Mouse (Mus musculus) ES-E14 (cell line): ENCODE results near the gene Tecr. TPM values are rescaled to one million over a fixed set of nuclear protein-coding genes. Genes with fewer than 3 reads are reported as not detected.

Source experiments
- DNase-seq: peaks from one replicate; pipeline ENCODE4 v3.0.0-alpha.2; 2013; ENCODE audit warnings: low read depth, low spot score
- H3K27ac ChIP-seq: 2 replicates; pipeline ENCODE4 v1.5.1; 2012; ENCODE audit warnings: low read depth, mild to moderate bottlenecking, low read length, moderate library complexity, mixed read lengths; ENCODE audit not compliant: poor library complexity, insufficient read depth, severe bottlenecking
- H3K36me3 ChIP-seq: 2 replicates; pipeline ENCODE4 v1.6.1; 2012; ENCODE audit warnings: mild to moderate bottlenecking, low read length, moderate library complexity, mixed read lengths; ENCODE audit not compliant: control insufficient read depth, poor library complexity, insufficient read depth, severe bottlenecking
- H3K4me1 ChIP-seq, 2 experiments: fragments of 150-350 bp in 1 of 2; sonication (generic) in 1 of 2; 2 replicates each; pipeline ENCODE4 v1.6.1; 2012; ENCODE audit warnings: low read length in 2 of 2, mild to moderate bottlenecking in 1 of 2, mixed read lengths in 1 of 2; ENCODE audit not compliant: control insufficient read depth in 2 of 2, insufficient read depth in 2 of 2, poor library complexity in 1 of 2
- H3K4me3 ChIP-seq, 2 experiments: fragments of 150-350 bp in 1 of 2; sonication (generic) in 1 of 2; 2 replicates each; pipeline ENCODE4 v1.5.1; 2012; ENCODE audit warnings: low read length in 2 of 2, low read depth in 1 of 2, mild to moderate bottlenecking in 1 of 2, mixed read lengths in 1 of 2; ENCODE audit not compliant: insufficient read depth in 1 of 2, poor library complexity in 1 of 2, severe bottlenecking in 1 of 2
- H3K9ac ChIP-seq: 2 replicates; pipeline ENCODE4 v1.6.1; 2012; ENCODE audit warnings: low read depth, mild to moderate bottlenecking, low read length, mixed read lengths; ENCODE audit not compliant: poor library complexity, insufficient read depth, severe bottlenecking
- H3K9me3 ChIP-seq: fragments of 150-350 bp; sonication (generic); 2 replicates; pipeline ENCODE4 v1.6.1; 2012; ENCODE audit warnings: low read depth, mild to moderate bottlenecking, low read length; ENCODE audit not compliant: control insufficient read depth, insufficient read depth
- CHD2 ChIP-seq: IDR thresholded peaks from 2 replicates; pipeline ENCODE4 v1.6.1; 2014; ENCODE audit warnings: mild to moderate bottlenecking, low read depth, low read length, inconsistent platforms
- HCFC1 ChIP-seq: IDR thresholded peaks from 2 replicates; pipeline ENCODE4 v1.6.1; 2012; ENCODE audit warnings: low read length, inconsistent platforms, borderline replicate concordance; ENCODE audit not compliant: insufficient read depth
- MAFK ChIP-seq: IDR thresholded peaks from 2 replicates; pipeline ENCODE4 v1.6.1; 2014; ENCODE audit warnings: mild to moderate bottlenecking, low read depth, low read length, inconsistent platforms; ENCODE audit not compliant: insufficient read depth
- ZC3H11A ChIP-seq: IDR thresholded peaks from 2 replicates; pipeline ENCODE4 v1.6.1; 2012; ENCODE audit warnings: low read depth, mild to moderate bottlenecking, inconsistent platforms, low read length, borderline replicate concordance
- ZNF384 ChIP-seq: IDR thresholded peaks from 2 replicates; pipeline ENCODE4 v1.6.1; 2012; ENCODE audit warnings: low read depth, low read length, inconsistent platforms
- in situ Hi-C, 2 experiments: fragments of 600-800 bp; cut with MboI; formaldehyde crosslinking; loops; one replicate each; pipeline ENCODE4 v1.15.1; 2025; ENCODE audit warnings: low sequenced_read_pairs in 2 of 2, inconsistent platforms in 1 of 2; ENCODE audit not compliant: unreplicated experiment in 2 of 2
- total RNA-seq: library from RNA; depleted of rRNA; stranded (reverse); fragments of 300-350 nt; gene quantifications from 2 replicates; pipeline ENCODE4 v1.2.3, GENCODE M21; 2012

The Tecr gene
- total RNA-seq, 1 experiment = 246 TPM

GRCm38 (mm10) chr8:83621691-83622388, 14.1 kb upstream of the Tecr start:
- Histone ChIP-seq H3K4me3 (peak overlapping the region; percentile 45 to 63; a peak in 3 of 4 replicates), H3K27ac (no peak overlapping the region), H3K4me1 (peaks cover 0 to 2% of the 10 kb centered on the region in 2 experiments; a peak in 1 of 4 replicates), H3K9me3 (no peaks in the 10 kb centered on the region), H3K36me3 (no peaks in the 10 kb centered on the region), H3K9ac (peak overlapping the region; percentile 44; the same call in 1 of the 2 replicates)
- in situ Hi-C loops = no loop called here
- no peak for DNase-seq
- no peak for TF ChIP-seq HCFC1
- no peak for TF ChIP-seq CHD2
- no peak for TF ChIP-seq ZC3H11A
- TF ChIP-seq ZNF384 = no peak
- TF ChIP-seq MAFK = no peak

GRCm38 (mm10) chr8:83619568-83620285, 12.0 kb upstream of the Tecr start:
- TF ChIP-seq HCFC1 (no peak), CHD2 (no peak), MAFK (no peak), ZC3H11A (no peak), ZNF384 (no peak)
- Histone ChIP-seq H3K27ac (no peak overlapping the region), H3K4me3 (no peak overlapping the region), H3K9ac (no peak overlapping the region), H3K36me3 (no peaks in the 10 kb centered on the region), H3K9me3 (no peaks in the 10 kb centered on the region), H3K4me1 (peaks cover 0 to 2% of the 10 kb centered on the region in 2 experiments; a peak in 1 of 4 replicates)
- no peak for DNase-seq
- in situ Hi-C loops = no loop called here

- in situ Hi-C loops = no loop called here
- Histone ChIP-seq H3K4me1 (peaks cover 0 to 2% of the 10 kb centered on the region in 2 experiments; a peak in 1 of 4 replicates), H3K27ac (no peak overlapping the region), H3K4me3 (no peak overlapping the region), H3K9ac (no peak overlapping the region), H3K9me3 (no peaks in the 10 kb centered on the region), H3K36me3 (peaks cover 2% of the 10 kb centered on the region)
- TF ChIP-seq HCFC1 = no peak
- TF ChIP-seq ZNF384 = no peak
- TF ChIP-seq CHD2 = no peak
- TF ChIP-seq ZC3H11A = no peak
- no peak for TF ChIP-seq MAFK
- DNase-seq = no peak
Observed at GRCm38 (mm10) chr8:83618566-83618965, 10.8 kb upstream of the Tecr start.

- TF ChIP-seq ZNF384 (no peak), CHD2 (no peak), ZC3H11A (no peak), HCFC1 (no peak), MAFK (no peak)
- Histone ChIP-seq H3K4me3 (no peak overlapping the region), H3K36me3 (peaks cover 9% of the 10 kb centered on the region), H3K4me1 (peaks cover 0 to 2% of the 10 kb centered on the region in 2 experiments; a peak in 1 of 4 replicates), H3K9ac (no peak overlapping the region), H3K9me3 (no peaks in the 10 kb centered on the region), H3K27ac (no peak overlapping the region)
- in situ Hi-C loops = no loop called here
- no peak for DNase-seq
Observed at GRCm38 (mm10) chr8:83617111-83617510, 9.3 kb upstream of the Tecr start.
